Mouse (Mus musculus): ENCODE measurements at regions not wholly inside any gene's neighbourhood (a gene's known extent, or its start where the extent isn't known, plus 50 kb on each side); places are given as distances from the start of the nearest gene placed in this dataset.

GRCm38 (mm10) chr10:91545421-91545820 lies 364.3 kb upstream of the Tmpo start:
- Histone ChIP-seq H3K36me3 (ENCODE audit: control insufficient read depth, insufficient read depth, low read length) (no peaks in the 10 kb centered on the region), H3K4me1 (replicated peaks; ENCODE audit: control insufficient read depth, insufficient read depth, low read length) (no peaks in the 10 kb centered on the region), H3K27me3 (ENCODE audit: control insufficient read depth, insufficient read depth, low read length) (no peaks in the 10 kb centered on the region), H3K4me3 (ENCODE audit: control insufficient read depth, insufficient read depth, low read length) (no peak overlapping the region), H3K27ac (ENCODE audit: control insufficient read depth, insufficient read depth, low read length) (no peak overlapping the region)
- DNase-seq: no peak
- WGBS: 96% methylated on average over 3 of the region's 3 CpGs
- TF ChIP-seq CTCF (IDR thresholded peaks at IDR 0.05; ENCODE audit: borderline replicate concordance, control insufficient read depth, extremely low read depth, insufficient read depth, low read length, poor library complexity): no peak
- no peak for TF ChIP-seq POLR2A (IDR thresholded peaks at IDR 0.05; ENCODE audit: control insufficient read depth, extremely low read depth, insufficient read depth, low read length, poor library complexity)

GRCm38 (mm10) chr10:91543167-91543918 lies 362.2 kb upstream of the Tmpo start:
- Histone ChIP-seq H3K27me3 (ENCODE audit: control insufficient read depth, insufficient read depth, low read length) (no peaks in the 10 kb centered on the region), H3K4me3 (ENCODE audit: control insufficient read depth, insufficient read depth, low read length) (no peak overlapping the region), H3K36me3 (ENCODE audit: control insufficient read depth, insufficient read depth, low read length) (no peaks in the 10 kb centered on the region), H3K4me1 (replicated peaks; ENCODE audit: control insufficient read depth, insufficient read depth, low read length) (no peaks in the 10 kb centered on the region), H3K27ac (ENCODE audit: control insufficient read depth, insufficient read depth, low read length) (no peak overlapping the region)
- WGBS: 82% methylated on average over 3 of the region's 3 CpGs
- TF ChIP-seq POLR2A (IDR thresholded peaks at IDR 0.05; ENCODE audit: control insufficient read depth, extremely low read depth, insufficient read depth, low read length, poor library complexity) (no peak), CTCF (IDR thresholded peaks at IDR 0.05; ENCODE audit: borderline replicate concordance, control insufficient read depth, extremely low read depth, insufficient read depth, low read length, poor library complexity) (no peak)
- DNase-seq: no peak

- WGBS: 28% methylated on average over 9 of the region's 9 CpGs
- H3K4me3 ChIP-seq (ENCODE audit: control insufficient read depth, insufficient read depth, low read length): no peak overlapping the region
- no peak for TF ChIP-seq CTCF (IDR thresholded peaks at IDR 0.05; ENCODE audit: borderline replicate concordance, control insufficient read depth, extremely low read depth, insufficient read depth, low read length, poor library complexity)
- no peak for TF ChIP-seq POLR2A (IDR thresholded peaks at IDR 0.05; ENCODE audit: control insufficient read depth, extremely low read depth, insufficient read depth, low read length, poor library complexity)
- no peak for DNase-seq
- H3K4me1 ChIP-seq (replicated peaks; ENCODE audit: control insufficient read depth, insufficient read depth, low read length): no peaks in the 10 kb centered on the region
- no peaks in the 10 kb centered on the region for H3K36me3 ChIP-seq (ENCODE audit: control insufficient read depth, insufficient read depth, low read length)
- no peak overlapping the region for H3K27ac ChIP-seq (ENCODE audit: control insufficient read depth, insufficient read depth, low read length)
- H3K27me3 ChIP-seq (ENCODE audit: control insufficient read depth, insufficient read depth, low read length): no peaks in the 10 kb centered on the region
These were observed 361.1 kb upstream of the Tmpo start for GRCm38 (mm10) chr10:91542201-91542604.

GRCm38 (mm10) chr10:91537241-91537640 lies 356.1 kb upstream of the Tmpo start:
- Histone ChIP-seq H3K27me3 (ENCODE audit: control insufficient read depth, insufficient read depth, low read length) (no peaks in the 10 kb centered on the region), H3K27ac (ENCODE audit: control insufficient read depth, insufficient read depth, low read length) (no peak overlapping the region), H3K36me3 (ENCODE audit: control insufficient read depth, insufficient read depth, low read length) (no peaks in the 10 kb centered on the region), H3K4me3 (ENCODE audit: control insufficient read depth, insufficient read depth, low read length) (no peak overlapping the region), H3K4me1 (replicated peaks; ENCODE audit: control insufficient read depth, insufficient read depth, low read length) (no peaks in the 10 kb centered on the region)
- 62% methylated on average over 8 of the region's 8 CpGs for WGBS
- TF ChIP-seq POLR2A (IDR thresholded peaks at IDR 0.05; ENCODE audit: control insufficient read depth, extremely low read depth, insufficient read depth, low read length, poor library complexity) (no peak), CTCF (IDR thresholded peaks at IDR 0.05; ENCODE audit: borderline replicate concordance, control insufficient read depth, extremely low read depth, insufficient read depth, low read length, poor library complexity) (no peak)
- no peak for DNase-seq

GRCm38 (mm10) chr10:91535392-91535791 lies 354.3 kb upstream of the Tmpo start:
- WGBS: 87% methylated on average over 2 of the region's 2 CpGs
- Histone ChIP-seq H3K27me3 (ENCODE audit: control insufficient read depth, insufficient read depth, low read length) (no peaks in the 10 kb centered on the region), H3K4me3 (ENCODE audit: control insufficient read depth, insufficient read depth, low read length) (no peak overlapping the region), H3K27ac (ENCODE audit: control insufficient read depth, insufficient read depth, low read length) (no peak overlapping the region), H3K4me1 (replicated peaks; ENCODE audit: control insufficient read depth, insufficient read depth, low read length) (no peaks in the 10 kb centered on the region), H3K36me3 (ENCODE audit: control insufficient read depth, insufficient read depth, low read length) (no peaks in the 10 kb centered on the region)
- DNase-seq: no peak
- TF ChIP-seq CTCF (IDR thresholded peaks at IDR 0.05; ENCODE audit: borderline replicate concordance, control insufficient read depth, extremely low read depth, insufficient read depth, low read length, poor library complexity) (no peak), POLR2A (IDR thresholded peaks at IDR 0.05; ENCODE audit: control insufficient read depth, extremely low read depth, insufficient read depth, low read length, poor library complexity) (no peak)

- Histone ChIP-seq H3K4me1 (replicated peaks; ENCODE audit: control insufficient read depth, insufficient read depth, low read length) (no peaks in the 10 kb centered on the region), H3K4me3 (ENCODE audit: control insufficient read depth, insufficient read depth, low read length) (no peak overlapping the region), H3K27me3 (ENCODE audit: control insufficient read depth, insufficient read depth, low read length) (no peaks in the 10 kb centered on the region), H3K36me3 (ENCODE audit: control insufficient read depth, insufficient read depth, low read length) (no peaks in the 10 kb centered on the region), H3K27ac (ENCODE audit: control insufficient read depth, insufficient read depth, low read length) (no peak overlapping the region)
- 82% methylated on average over 2 of the region's 2 CpGs for WGBS
- TF ChIP-seq CTCF (IDR thresholded peaks at IDR 0.05; ENCODE audit: borderline replicate concordance, control insufficient read depth, extremely low read depth, insufficient read depth, low read length, poor library complexity) (no peak), POLR2A (IDR thresholded peaks at IDR 0.05; ENCODE audit: control insufficient read depth, extremely low read depth, insufficient read depth, low read length, poor library complexity) (no peak)
- no peak for DNase-seq
These were observed 347.2 kb upstream of the Tmpo start for GRCm38 (mm10) chr10:91528305-91528704.

Data from thymus, adult 2 months (tissue).